Mouse (Mus musculus) myocyte (in vitro differentiated cells): ENCODE results near the gene Tmem106a.

Experiments
- MAX ChIP-seq: IDR thresholded peaks from one replicate; pipeline ENCODE4 v1.6.1; 2011; ENCODE audit warnings: low read depth, mild to moderate bottlenecking, control low read depth
- POLR2A ChIP-seq: IDR thresholded peaks from one replicate; pipeline ENCODE4 v1.6.1; 2011; ENCODE audit warnings: low read depth, mild to moderate bottlenecking, control low read depth, moderate library complexity; ENCODE audit not compliant: insufficient read length
- USF1 ChIP-seq: IDR thresholded peaks from one replicate; pipeline ENCODE4 v1.6.1; 2011; ENCODE audit warnings: low read depth, mild to moderate bottlenecking, control low read depth, moderate library complexity

DNA sequence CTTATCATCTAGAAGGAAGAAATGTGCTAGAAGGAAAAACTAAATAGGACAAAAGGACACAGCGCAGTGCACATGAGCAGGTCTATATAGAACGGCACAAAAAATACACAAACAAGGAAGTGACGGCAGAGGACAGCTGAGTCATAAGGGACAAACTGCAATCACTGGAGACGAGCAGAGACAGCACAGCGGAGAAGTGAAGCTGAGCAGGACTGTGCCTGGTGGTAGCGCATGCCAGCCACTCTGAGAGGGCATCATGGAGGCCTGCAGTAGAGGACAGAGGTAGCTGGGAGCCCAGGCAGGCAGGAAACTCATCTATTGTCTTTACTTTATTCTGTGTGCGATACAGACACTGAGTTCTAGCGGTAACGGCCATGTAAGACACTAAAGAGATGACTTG, 38.5 kb upstream of the Tmem106a start:
- no peak for TF ChIP-seq MAX
- TF ChIP-seq POLR2A = no peak
- TF ChIP-seq USF1 = no peak
